Mouse (Mus musculus): ENCODE data around the gene Rnf130.

Rnf130 gene

DNA sequence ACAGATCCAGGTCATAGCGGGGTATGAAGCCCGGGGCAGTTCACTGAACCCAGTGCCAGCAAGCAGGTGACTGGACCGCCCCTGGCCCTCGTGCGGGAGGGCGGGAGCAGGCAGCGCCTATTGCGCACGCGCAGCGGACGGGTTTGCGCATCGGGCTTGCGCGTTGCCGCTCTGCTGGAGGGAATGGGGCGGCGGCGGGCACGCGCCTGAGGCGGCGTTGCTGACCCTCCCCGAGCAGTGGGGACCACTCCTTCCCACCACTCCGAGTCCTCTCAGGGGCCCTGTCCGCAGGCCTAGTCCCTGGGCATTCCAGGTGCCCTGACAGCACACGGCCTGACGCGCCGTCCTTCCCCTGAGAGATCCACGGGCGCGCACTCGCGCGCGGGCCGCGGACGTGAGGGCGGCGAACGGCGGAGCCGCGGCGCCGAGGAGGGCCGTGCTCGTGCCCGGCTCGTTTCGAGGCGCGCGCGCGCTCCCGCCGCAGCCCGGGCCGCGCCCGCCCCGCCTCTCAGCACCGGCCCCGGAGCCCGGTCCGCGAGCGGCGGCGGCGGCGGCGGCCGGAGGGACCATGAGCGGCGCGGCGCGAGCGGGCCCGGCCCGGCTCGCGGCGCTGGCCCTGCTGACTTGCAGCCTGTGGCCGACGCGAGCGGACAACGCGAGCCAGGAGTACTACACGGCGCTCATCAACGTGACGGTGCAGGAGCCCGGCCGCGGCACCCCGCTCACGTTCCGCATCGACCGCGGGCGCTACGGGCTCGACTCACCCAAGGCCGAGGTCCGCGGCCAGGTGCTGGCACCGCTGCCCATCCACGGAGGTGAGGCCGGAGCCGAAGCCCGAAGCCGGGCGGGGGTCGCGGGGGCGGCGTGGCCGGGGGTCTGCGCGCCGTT, at the start of gene Rnf130:
Gene Rnf130, plus strand, starts transcription at position 514 of the 888 bp plus-strand sequence.
- peak; percentile 86 to 90 for DNase-seq (ENCODE audit: low spot score in 2 of 2)

DNA sequence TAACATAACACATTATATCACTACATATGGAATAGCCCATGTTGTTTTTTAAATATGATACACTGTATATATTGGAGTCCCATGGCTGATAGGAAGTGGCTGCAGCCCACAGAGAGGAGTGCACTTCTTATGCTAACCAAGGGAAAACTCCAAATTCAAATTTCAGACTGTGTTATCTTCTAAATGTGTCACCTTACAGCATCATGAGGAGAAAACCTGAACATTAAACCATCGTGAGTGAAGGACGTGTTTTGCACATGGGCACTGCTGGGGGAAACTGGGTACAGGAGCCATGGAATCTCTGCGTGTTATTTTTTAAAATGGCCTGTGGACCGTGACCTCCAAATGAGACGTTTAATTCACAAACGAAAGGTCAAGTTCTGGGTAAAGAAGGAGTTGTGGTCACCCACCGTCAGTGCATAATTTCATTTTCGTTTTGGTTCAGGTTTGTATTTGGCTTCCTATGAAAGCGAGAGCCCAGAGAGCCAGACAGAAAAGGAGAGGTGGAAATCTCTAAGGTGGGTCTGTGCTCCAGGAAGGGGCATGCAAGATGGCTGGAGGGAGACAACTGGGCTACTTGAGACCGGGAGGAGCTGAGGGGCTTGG, 47.1 kb upstream of the Rnf130 start:
- no peak for DNase-seq (ENCODE audit: low spot score in 2 of 2)

DNA sequence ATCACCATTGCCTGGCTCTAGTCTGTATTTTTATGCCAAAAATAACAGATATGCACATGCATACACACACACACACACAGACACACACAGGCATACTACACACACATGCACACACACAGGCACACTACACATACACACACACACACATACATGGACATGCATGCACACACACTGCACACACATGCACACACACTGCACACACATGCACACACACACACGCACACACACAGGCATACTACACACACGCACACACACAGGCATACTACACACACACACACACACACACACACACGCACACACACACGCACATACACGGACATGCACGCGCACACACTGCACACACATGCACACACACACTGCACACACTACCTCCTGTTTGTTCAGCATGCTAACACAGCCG, 46.2 kb upstream of the Rnf130 start:
- no peak for DNase-seq (ENCODE audit: low spot score in 2 of 2)

- no peak for DNase-seq (ENCODE audit: low spot score in 2 of 2)
These were observed 44.4 kb upstream of the Rnf130 start for GRCm38 (mm10) chr11:49980681-49981235.

DNA sequence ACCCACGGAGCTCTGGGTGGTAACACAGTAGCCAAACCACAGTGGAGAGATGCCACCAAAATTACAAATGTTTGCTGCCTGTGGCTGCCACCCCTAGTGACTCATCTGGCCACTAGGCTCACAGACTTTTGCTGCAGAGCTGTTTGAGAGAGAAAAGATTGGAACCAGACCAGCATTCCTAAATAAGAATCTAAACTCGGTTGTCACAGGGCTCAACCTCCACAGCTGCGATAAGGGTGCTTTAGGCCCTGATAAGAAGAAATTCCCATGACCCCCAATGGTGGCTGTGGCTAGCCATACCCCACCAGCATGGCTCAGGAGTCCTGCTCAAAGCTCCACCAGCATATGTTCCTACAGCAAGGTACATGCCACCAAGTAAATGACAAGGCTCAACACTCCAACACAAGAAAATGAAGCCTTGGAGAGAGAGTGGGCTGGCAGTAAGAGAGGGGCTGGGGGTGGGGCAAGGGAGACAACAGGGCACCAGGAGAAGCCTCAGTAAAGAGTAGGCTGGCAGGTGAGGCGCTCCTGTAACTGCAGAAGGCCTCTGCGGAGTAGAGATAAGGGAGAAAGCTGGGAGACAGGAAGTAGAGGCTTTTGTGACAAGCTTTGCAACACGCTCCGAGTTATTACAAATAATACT, 43.7 kb upstream of the Rnf130 start:
- no peak for DNase-seq (ENCODE audit: low spot score in 2 of 2)

DNA sequence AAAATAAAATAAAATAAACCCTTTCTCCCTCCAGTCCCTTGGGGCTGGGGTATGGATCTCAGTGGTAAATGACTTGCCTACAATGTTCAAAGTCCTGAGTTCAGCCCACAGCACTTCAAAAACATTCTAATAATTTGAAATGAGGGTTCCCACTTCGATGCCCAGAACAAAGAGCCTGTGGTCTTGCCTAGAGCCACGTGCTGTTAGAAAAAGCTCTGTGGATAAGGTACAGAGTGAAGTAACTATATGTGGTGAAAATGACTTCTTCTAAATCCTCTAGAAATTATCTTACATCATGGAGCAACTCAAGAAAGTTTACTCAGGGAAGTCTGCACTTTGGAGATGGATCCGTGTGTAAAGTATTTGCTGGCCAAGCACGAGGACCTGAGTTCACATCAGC, 43.1 kb upstream of the Rnf130 start:
- DNase-seq (ENCODE audit: low spot score in 2 of 2), result no peak

- DNase-seq (ENCODE audit: low spot score in 2 of 2), result no peak
These were observed 42.3 kb upstream of the Rnf130 start for GRCm38 (mm10) chr11:49982881-49983280.

- no peak for DNase-seq (ENCODE audit: low spot score in 2 of 2)
These were observed 41.1 kb upstream of the Rnf130 start for GRCm38 (mm10) chr11:49983875-49984552.

- no peak for DNase-seq (ENCODE audit: low spot score in 2 of 2)
These were observed 40.1 kb upstream of the Rnf130 start for GRCm38 (mm10) chr11:49985009-49985408.

GRCm38 (mm10) chr11:49986277-49987036, 38.7 kb upstream of the Rnf130 start:
- DNase-seq (ENCODE audit: low spot score in 2 of 2), result peak; percentile 27 to 62

DNA sequence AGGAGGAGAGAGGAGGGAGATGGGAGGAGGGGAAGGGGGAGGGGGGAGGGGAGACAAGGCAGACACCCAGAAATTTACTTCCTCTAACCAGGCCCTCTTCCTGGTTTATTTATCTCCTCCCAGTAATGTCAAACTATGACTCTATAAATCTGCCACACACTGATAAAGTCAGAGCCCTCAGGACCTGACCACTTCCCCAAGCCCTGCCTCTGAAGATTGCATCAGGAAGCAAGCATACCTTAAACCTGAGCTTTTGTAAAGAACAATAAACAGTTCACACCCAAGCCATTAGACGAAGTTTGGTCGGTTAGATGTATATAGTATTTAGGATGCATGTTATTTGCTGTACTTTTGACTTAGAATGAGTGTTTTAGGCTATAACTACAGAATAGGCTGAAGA, 30.6 kb upstream of the Rnf130 start:
- DNase-seq (ENCODE audit: low spot score in 2 of 2), result no peak

- no peak for DNase-seq (ENCODE audit: low spot score in 2 of 2)
These were observed 28.7 kb upstream of the Rnf130 start for GRCm38 (mm10) chr11:49996398-49996797.

GRCm38 (mm10) chr11:49997321-49997720, 27.8 kb upstream of the Rnf130 start:
- no peak for DNase-seq (ENCODE audit: low spot score in 2 of 2)

- no peak for DNase-seq (ENCODE audit: low spot score in 2 of 2)
These were observed 22.3 kb upstream of the Rnf130 start for GRCm38 (mm10) chr11:50002853-50003252.

GRCm38 (mm10) chr11:50007776-50008175, 17.4 kb upstream of the Rnf130 start:
- DNase-seq (ENCODE audit: low spot score in 2 of 2), result no peak

- no peak for DNase-seq (ENCODE audit: low spot score in 2 of 2)
These were observed 16.9 kb upstream of the Rnf130 start for GRCm38 (mm10) chr11:50008231-50008630.

DNA sequence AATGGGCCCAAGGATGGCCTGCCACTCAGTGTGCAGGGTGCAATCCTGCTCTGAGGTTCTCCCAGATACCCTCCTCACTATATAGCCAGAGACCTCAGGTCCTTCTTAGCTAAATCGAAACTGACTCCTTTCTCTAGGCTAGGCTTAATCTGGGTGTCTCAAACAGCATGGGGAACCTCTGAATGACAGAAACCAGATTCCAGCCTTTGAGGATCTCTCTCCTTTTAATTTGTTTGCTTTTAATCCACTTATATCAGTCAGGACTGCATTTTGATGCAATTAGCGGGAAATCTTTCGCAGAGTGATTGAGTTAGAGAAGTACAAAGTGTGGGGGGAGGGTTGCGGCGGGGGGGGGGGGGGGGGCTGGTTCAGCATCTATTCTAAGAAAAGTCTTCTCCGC, 12.1 kb upstream of the Rnf130 start:
- no peak for DNase-seq (ENCODE audit: low spot score in 2 of 2)

- DNase-seq (ENCODE audit: low spot score in 2 of 2), result no peak
These were observed 8.6 kb upstream of the Rnf130 start for GRCm38 (mm10) chr11:50016503-50016902.

DNA sequence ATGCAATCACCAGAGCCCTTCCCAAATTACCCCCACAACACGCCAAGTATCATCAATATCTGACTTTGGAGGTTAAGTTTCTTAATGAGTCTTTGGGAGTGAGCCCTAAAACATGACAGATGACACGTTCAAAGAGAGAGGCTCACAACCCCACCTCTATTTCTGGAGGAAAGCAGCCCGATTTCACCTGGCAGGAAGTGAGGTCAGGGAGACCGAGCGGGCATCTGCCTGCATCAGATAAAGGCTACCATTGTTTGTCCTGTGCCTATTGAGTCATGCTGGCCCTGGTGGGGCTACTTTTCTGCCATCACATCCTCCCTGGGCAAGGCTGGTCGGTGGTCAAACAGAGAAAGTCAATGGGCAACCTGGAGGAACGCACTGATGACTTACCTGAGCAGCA, 7.6 kb upstream of the Rnf130 start:
- DNase-seq (ENCODE audit: low spot score in 2 of 2), result no peak

DNA sequence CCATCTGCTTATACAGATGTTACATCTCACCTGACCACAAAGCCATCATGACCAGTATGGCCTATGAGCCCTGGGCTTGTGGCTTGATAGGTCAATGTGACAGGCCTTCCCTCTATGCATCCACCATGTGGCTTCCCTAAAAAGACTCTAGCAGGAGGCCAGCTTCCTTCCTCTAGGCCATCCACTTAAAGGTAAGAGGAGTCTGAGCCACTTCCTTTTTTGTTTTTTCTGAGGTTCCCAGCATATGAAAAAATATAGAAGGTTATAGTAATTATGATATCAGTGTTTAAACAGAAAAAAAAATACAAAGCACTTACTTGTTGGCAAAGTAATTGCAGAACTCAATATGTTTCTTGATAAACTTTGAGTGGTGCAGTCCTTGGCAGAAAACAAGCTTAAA, 6.3 kb upstream of the Rnf130 start:
- DNase-seq (ENCODE audit: low spot score in 2 of 2), result no peak

DNA sequence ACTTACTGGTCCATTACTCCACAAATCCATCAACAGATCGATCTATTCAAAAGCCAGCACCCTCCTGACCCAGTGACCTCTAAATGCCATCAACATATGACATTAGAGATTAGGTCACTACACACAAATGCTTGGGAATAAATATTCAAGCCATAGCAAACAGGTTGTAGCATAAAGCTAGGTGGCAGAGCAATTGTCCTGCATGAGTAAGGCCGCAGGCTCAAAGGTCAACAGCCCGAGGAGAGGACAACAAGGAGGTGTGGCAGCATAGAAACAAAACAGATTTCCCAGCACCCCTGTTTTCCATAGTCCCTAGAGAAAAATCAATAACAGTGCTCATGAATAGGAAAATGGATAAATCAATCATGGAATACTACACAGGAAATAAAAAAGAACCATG, 3.1 kb upstream of the Rnf130 start:
- no peak for DNase-seq (ENCODE audit: low spot score in 2 of 2)
